Mouse (Mus musculus): ENCODE data around the gene Nol4l. TPM values are rescaled to one million over a fixed set of nuclear protein-coding genes. Genes with fewer than 3 reads are reported as not detected.

Gene Nol4l
- total and polyA plus RNA-seq, 3 experiments = 13.9 to 39.2 (median 23.4) TPM

GRCm38 (mm10) chr2:153511562-153511961, 18.2 kb downstream of the Nol4l start:
- peaks cover 36% of the 10 kb centered on the region for H3K4me1 ChIP-seq (ENCODE audit: insufficient read depth, low read depth, low read length)

GRCm38 (mm10) chr2:153510136-153510535, 19.6 kb downstream of the Nol4l start:
- no peak for TF ChIP-seq GATA2 (IDR thresholded peaks at IDR 0.05; ENCODE audit: borderline replicate concordance, low read depth, low read length)
- DNase-seq (ENCODE audit: low spot score) = no peak
- H3K4me3 ChIP-seq (ENCODE audit: low read depth, low read length) = no peak overlapping the region
- H3K4me1 ChIP-seq (ENCODE audit: insufficient read depth, low read depth, low read length) = peaks cover 38% of the 10 kb centered on the region
- H3K36me3 ChIP-seq (replicated peaks) = peaks cover 26% of the 10 kb centered on the region
- no peaks in the 10 kb centered on the region for H3K9me3 ChIP-seq (replicated peaks)
- peaks cover 36% of the 10 kb centered on the region for H3K27me3 ChIP-seq (ENCODE audit: insufficient read depth, low read length)
- ATAC-seq (ENCODE audit: extremely low read depth, insufficient number of reproducible peaks, low FRiP score, poor library complexity, severe bottlenecking) = no peak

More at GRCm38 (mm10) chr2:153511562-153511961, 18.2 kb downstream of the Nol4l start:
- no peak overlapping the region for H3K4me3 ChIP-seq (ENCODE audit: low read depth, low read length)
- peaks cover 37% of the 10 kb centered on the region for H3K36me3 ChIP-seq (replicated peaks)
- no peak for ATAC-seq (ENCODE audit: extremely low read depth, insufficient number of reproducible peaks, low FRiP score, poor library complexity, severe bottlenecking)
- DNase-seq (ENCODE audit: low spot score) = no peak
- TF ChIP-seq GATA1 (IDR thresholded peaks at IDR 0.05; ENCODE audit: borderline replicate concordance, low read length) = no peak
- no peak for TF ChIP-seq TAL1 (conservative IDR thresholded peaks at IDR 0.05; ENCODE audit: low read depth, low read length)
- no peak for TF ChIP-seq GATA2 (IDR thresholded peaks at IDR 0.05; ENCODE audit: borderline replicate concordance, low read depth, low read length)
- TF ChIP-seq CTCF (IDR thresholded peaks at IDR 0.05; ENCODE audit: low read depth, low read length) = no peak
- no peak for TF ChIP-seq POLR2AphosphoS5 (IDR thresholded peaks at IDR 0.05; ENCODE audit: insufficient replicate concordance, low read depth, low read length)
- H3K9me3 ChIP-seq (replicated peaks) = no peaks in the 10 kb centered on the region
- H3K27me3 ChIP-seq (ENCODE audit: insufficient read depth, low read length) = peaks cover 47% of the 10 kb centered on the region

GRCm38 (mm10) chr2:153509211-153510029, 20.4 kb downstream of the Nol4l start:
- Histone ChIP-seq H3K4me1 (ENCODE audit: insufficient read depth, low read depth, low read length) (peaks cover 32% of the 10 kb centered on the region), H3K9me3 (replicated peaks) (no peaks in the 10 kb centered on the region), H3K4me3 (ENCODE audit: low read depth, low read length) (no peak overlapping the region), H3K36me3 (replicated peaks) (peaks cover 20% of the 10 kb centered on the region), H3K27me3 (ENCODE audit: insufficient read depth, low read length) (peaks cover 29% of the 10 kb centered on the region)
- no peak for TF ChIP-seq GATA1 (IDR thresholded peaks at IDR 0.05; ENCODE audit: borderline replicate concordance, low read length)
- TF ChIP-seq CTCF (IDR thresholded peaks at IDR 0.05; ENCODE audit: low read depth, low read length) = no peak
- no peak for TF ChIP-seq GATA2 (IDR thresholded peaks at IDR 0.05; ENCODE audit: borderline replicate concordance, low read depth, low read length)
- no peak for TF ChIP-seq POLR2AphosphoS5 (IDR thresholded peaks at IDR 0.05; ENCODE audit: insufficient replicate concordance, low read depth, low read length)
- no peak for TF ChIP-seq TAL1 (conservative IDR thresholded peaks at IDR 0.05; ENCODE audit: low read depth, low read length)
- DNase-seq (ENCODE audit: low spot score) (no peak), ATAC-seq (ENCODE audit: extremely low read depth, insufficient number of reproducible peaks, low FRiP score, poor library complexity, severe bottlenecking) (no peak)

GRCm38 (mm10) chr2:153508405-153508804, 21.4 kb downstream of the Nol4l start:
- DNase-seq (ENCODE audit: low spot score) (no peak), ATAC-seq (ENCODE audit: extremely low read depth, insufficient number of reproducible peaks, low FRiP score, poor library complexity, severe bottlenecking) (no peak)
- H3K4me1 ChIP-seq (ENCODE audit: insufficient read depth, low read depth, low read length) = peaks cover 33% of the 10 kb centered on the region
- no peaks in the 10 kb centered on the region for H3K9me3 ChIP-seq (replicated peaks)
- TF ChIP-seq CTCF (IDR thresholded peaks at IDR 0.05; ENCODE audit: low read depth, low read length) (no peak), GATA1 (IDR thresholded peaks at IDR 0.05; ENCODE audit: borderline replicate concordance, low read length) (no peak), TAL1 (conservative IDR thresholded peaks at IDR 0.05; ENCODE audit: low read depth, low read length) (no peak), POLR2AphosphoS5 (IDR thresholded peaks at IDR 0.05; ENCODE audit: insufficient replicate concordance, low read depth, low read length) (no peak), GATA2 (IDR thresholded peaks at IDR 0.05; ENCODE audit: borderline replicate concordance, low read depth, low read length) (no peak)
- H3K27me3 ChIP-seq (ENCODE audit: insufficient read depth, low read length) = peaks cover 27% of the 10 kb centered on the region
- peaks cover 18% of the 10 kb centered on the region for H3K36me3 ChIP-seq (replicated peaks)
- H3K4me3 ChIP-seq (ENCODE audit: low read depth, low read length) = no peak overlapping the region

GRCm38 (mm10) chr2:153507969-153508368, 21.8 kb downstream of the Nol4l start:
- peaks cover 15% of the 10 kb centered on the region for H3K36me3 ChIP-seq (replicated peaks)

GRCm38 (mm10) chr2:153506385-153506784, 23.4 kb downstream of the Nol4l start:
- DNase-seq (ENCODE audit: low spot score) (no peak), ATAC-seq (ENCODE audit: extremely low read depth, insufficient number of reproducible peaks, low FRiP score, poor library complexity, severe bottlenecking) (no peak)
- peaks cover 20% of the 10 kb centered on the region for H3K27me3 ChIP-seq (ENCODE audit: insufficient read depth, low read length)
- H3K9me3 ChIP-seq (replicated peaks) = no peaks in the 10 kb centered on the region
- TF ChIP-seq POLR2AphosphoS5 (IDR thresholded peaks at IDR 0.05; ENCODE audit: insufficient replicate concordance, low read depth, low read length) (no peak), GATA1 (IDR thresholded peaks at IDR 0.05; ENCODE audit: borderline replicate concordance, low read length) (no peak), CTCF (IDR thresholded peaks at IDR 0.05; ENCODE audit: low read depth, low read length) (no peak), GATA2 (IDR thresholded peaks at IDR 0.05; ENCODE audit: borderline replicate concordance, low read depth, low read length) (no peak), TAL1 (conservative IDR thresholded peaks at IDR 0.05; ENCODE audit: low read depth, low read length) (no peak)
- H3K36me3 ChIP-seq (replicated peaks) = peaks cover 20% of the 10 kb centered on the region
- H3K4me3 ChIP-seq (ENCODE audit: low read depth, low read length) = no peak overlapping the region
- H3K4me1 ChIP-seq (ENCODE audit: insufficient read depth, low read depth, low read length) = peaks cover 22% of the 10 kb centered on the region

More at GRCm38 (mm10) chr2:153507969-153508368, 21.8 kb downstream of the Nol4l start:
- Histone ChIP-seq H3K4me1 (ENCODE audit: insufficient read depth, low read depth, low read length) (peaks cover 33% of the 10 kb centered on the region), H3K9me3 (replicated peaks) (no peaks in the 10 kb centered on the region), H3K27me3 (ENCODE audit: insufficient read depth, low read length) (peaks cover 27% of the 10 kb centered on the region), H3K4me3 (ENCODE audit: low read depth, low read length) (no peak overlapping the region)
- DNase-seq (ENCODE audit: low spot score) = no peak
- no peak for TF ChIP-seq TAL1 (conservative IDR thresholded peaks at IDR 0.05; ENCODE audit: low read depth, low read length)
- TF ChIP-seq CTCF (IDR thresholded peaks at IDR 0.05; ENCODE audit: low read depth, low read length) = no peak
- TF ChIP-seq GATA2 (IDR thresholded peaks at IDR 0.05; ENCODE audit: borderline replicate concordance, low read depth, low read length) = no peak
- no peak for ATAC-seq (ENCODE audit: extremely low read depth, insufficient number of reproducible peaks, low FRiP score, poor library complexity, severe bottlenecking)

Measured in G1E (cell line).